Mouse (Mus musculus) lung, postnatal 10 days (tissue): Measurements from ENCODE around the gene Ccdc84.
"Not testable (repeated sequence)": the region's sequence is repeated elsewhere in the genome, so short reads cannot be mapped to it uniquely, and the experiment has no call there.

ENCODE experiments used
- DNase-seq: peaks from one replicate; pipeline ENCODE4 v3.0.0; 2021

Gene Ccdc84

DNA sequence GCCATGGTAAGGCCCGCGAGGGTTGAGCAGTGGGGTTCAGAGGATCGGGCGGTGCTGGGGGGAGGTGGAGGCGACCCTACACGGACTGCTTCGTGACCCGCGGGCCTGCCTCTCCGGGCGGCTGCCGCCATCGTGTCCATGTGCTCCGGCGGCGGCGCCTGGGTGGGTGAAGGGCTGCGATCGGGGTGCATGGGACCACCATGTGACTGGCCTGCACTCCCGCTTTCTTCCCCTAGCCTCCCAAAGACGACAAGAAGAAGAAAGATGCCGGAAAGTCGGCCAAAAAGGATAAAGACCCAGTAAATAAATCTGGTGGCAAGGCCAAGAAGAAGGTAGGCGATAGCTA is 10.6 kb downstream of the Ccdc84 start:
- DNase-seq = no peak

DNA sequence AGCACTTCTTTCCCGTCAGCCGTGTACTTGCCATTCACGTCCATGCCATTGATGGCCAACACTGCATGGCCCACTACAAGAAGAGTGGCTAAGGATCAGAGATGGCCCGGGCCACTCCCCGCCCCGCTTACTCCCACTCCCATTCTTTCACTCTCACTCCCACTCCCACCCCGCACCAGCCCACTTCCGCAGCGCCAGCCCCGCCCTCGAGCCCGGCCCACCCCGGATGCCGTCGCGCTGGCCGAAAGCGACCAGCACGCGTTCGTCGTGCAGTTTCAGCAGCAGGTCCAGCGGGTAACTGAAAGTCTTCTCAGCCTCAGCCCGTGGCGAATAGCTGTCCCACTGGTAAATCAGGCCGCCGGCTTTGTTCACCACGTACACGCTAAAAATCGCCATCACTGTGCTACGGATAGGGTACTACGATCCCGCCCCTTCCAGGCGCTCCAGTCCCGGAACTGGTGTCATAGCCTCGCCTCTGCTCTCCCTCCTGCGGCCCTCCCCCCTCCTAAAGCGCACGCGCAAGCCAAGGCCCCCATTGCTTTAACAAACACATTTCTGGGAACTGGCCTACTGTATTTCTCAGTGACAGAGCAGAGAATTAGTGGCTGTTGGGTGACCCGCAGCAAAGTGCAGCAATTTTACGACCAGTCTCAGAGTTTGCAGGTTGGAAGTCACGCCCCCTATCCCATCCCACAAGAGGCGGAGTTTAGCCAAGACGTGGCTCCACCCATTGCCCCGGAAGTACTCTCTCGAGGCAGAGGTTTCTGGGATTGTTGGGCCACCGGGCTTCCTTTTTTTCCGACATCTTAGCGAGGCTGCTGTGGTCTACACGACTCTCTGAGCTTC is 11.2 kb downstream of the Ccdc84 start, which contains the start of the genes Rps25 and Trappc4:
Gene Rps25 (plus strand): TSS at position 234 of the 846 bp plus-strand sequence.
Gene Trappc4 (minus strand): TSS at position 695 of the 846 bp plus-strand sequence.
- DNase-seq = peak; percentile 94

DNA sequence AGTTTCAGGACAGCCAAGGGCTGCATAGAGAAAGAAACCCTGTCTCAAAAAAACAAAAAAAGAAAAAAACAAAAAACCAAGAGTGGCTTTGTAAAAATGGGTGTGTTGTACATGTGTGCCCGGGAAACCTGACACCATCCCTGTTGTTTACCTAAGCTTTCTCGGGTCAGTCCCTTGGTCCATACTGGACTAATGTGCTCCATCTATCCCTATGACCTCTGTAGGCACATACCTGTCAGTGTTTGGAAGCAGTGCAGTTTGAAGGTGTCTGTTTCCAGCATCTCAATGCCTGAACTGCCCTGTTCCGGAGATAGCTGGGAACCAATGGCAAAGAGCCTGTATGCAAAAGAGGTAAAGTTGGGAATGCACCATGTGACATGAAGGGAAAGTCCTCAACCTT is 13.4 kb downstream of the Ccdc84 start:
- no peak for DNase-seq

DNA sequence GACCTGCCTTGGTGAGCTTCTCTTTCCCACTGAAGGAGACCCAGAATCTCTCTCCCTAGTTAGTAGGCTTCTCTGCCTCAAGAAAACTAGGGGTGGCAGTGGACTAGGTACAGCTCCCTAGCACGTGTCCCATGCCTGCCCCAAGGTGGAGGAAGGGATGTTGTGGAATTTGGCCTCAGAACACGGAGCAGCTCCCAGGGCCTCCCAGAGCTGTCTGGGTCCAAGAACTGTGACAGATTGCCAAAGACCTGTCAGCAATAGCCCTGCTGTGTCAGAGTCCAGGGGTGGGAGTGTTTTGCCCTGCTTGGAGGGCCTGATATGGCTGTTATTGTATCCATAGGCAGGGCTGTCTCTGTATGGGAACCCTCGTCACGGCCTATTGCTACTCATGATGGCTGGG is 17.3 kb downstream of the Ccdc84 start:
- no peak for DNase-seq

DNA sequence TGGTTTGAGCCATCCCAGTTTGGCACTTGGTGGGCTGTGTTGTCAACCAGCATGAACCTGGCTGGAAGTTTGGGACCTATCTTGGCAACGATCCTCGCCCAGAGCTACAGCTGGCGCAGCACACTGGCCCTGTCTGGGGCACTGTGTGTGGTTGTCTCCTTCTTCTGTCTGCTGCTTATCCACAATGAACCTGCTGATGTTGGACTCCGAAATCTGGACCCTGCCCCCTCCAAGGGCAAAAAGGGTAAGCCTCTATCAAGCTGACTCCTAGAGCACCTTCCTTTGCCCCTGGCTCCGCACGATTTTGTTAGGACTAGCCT is 18.6 kb downstream of the Ccdc84 start:
- DNase-seq = no peak

DNA sequence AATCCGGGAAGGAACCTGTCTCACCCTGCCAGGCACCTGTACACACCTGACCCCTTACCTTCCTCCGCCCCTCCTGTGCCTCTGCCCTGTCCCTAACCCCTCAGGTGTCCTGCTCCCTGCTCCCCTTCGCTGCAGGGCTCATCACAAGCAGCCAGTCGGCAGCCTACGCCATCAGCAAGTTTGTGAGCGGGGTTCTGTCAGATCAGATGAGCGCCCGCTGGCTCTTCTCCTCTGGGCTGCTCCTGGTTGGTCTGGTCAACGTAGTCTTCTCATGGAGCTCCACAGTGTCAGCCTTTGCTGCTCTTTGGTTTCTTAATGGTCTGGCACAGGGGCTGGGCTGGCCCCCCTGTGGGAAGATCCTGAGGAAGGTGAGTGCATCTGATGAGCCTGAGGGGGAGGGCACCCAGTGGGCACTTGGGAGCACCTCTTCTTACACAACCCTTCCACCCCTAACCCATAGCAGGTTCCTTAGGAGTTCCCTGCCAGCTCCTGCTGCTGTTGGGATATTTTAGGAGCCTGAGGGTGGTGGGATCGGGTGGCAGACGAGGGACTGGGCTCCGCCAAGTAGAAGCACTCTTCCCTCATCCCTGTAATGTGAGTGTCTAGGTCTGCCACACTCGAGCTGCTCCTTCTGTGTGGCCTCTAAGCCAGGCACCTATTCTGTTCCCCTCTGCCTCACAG is 19.1 kb downstream of the Ccdc84 start:
- DNase-seq = no peak

DNA sequence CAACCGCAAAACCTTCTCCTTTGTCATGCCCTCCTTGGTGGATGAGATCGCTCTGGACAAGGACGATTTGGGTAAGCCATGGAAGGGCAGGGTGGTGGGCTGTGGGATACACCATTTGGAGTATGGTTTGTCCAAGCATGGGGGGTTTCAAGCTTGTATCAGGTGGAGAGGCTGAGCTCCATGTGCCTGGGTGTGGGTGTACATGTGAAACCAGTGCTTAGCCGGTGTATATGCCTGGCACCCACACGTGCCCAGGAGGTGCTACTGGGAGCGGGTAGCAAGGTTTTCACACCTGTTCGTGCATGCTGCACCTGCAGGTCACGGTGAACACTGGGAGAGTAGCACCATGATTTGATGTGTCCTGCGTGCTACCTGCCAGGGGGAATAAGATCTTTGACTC is 19.8 kb downstream of the Ccdc84 start:
- DNase-seq = no peak

DNA sequence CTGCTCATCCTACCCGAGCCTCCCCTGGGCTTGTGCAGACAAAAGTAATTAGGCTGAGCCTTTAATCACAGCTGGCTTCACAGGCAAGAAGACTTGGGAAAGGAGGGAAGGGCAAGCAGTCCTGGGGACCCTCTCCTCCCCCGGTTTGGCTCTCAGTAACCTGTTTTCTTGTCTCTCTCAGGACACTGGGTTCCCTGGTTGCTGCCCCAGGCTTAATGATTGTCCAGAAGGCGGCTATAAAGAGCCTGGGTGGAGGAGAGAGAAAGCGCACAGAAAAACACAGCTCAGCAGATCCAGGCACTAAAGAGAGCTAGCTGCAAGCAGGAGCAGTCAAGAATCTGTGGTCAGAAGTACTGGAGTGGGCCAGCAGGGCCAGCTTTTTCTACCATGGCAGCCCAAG is 20.3 kb downstream of the Ccdc84 start:
- no peak for DNase-seq

DNA sequence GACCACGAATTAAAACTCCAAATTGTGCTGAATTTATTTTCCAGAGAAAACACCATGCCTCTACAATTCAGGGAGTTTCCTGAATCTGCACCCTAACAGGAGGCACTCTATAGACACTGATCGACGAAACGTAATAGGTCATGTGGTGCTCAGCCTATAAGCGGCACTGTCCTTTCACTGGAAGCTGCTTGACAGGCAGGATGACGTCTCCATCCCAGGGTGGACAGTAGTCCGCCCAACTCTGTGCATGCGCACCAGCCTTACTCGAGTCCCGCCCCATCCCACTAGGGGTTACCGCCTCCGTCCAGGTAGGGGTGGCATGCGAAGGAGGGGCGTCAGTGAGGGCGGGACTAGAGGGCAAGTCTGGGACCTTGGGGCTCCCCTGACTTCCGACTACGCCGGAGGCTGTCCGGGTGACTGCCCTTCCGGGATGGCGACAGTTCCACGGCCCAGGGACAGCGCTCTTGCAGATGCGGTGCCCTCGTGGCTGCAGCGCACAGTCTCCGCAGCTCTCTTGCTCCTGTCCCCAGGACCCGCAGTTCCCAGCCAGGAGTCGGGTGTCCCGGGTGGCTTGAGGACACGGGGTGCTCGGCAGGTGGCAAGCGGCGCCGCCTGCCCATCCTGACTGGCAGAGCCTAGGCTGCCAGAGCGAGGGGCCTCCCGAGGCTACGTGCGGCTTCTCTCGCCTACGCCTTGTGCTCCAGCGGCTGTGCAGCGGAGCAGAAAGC is 21.5 kb downstream of the Ccdc84 start, which contains the start of gene Slc37a4:
Gene Slc37a4 (plus strand): TSS at position 169 of the 728 bp plus-strand sequence.
- peak; percentile 97 for DNase-seq

DNA sequence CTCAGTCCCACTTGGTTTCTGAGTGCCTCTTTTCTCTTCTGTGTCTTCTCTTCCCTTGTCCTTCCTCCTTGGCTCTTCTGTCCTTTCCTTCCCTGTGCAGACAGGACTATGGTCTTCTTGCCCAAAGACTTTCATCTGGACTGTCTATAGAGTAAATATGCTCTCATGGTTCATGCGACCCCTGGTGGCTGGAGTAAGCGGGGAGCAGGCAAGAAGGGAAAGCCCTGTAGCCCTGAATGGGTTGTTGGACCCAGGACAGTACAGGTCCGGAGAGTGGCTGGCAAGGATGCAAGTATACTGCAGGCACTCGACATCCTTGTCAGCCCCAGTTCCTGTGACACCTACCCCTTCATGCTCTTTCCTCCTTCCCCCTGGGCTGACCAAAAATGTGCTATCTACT is 26.9 kb downstream of the Ccdc84 start:
- peak; percentile 86 for DNase-seq

DNA sequence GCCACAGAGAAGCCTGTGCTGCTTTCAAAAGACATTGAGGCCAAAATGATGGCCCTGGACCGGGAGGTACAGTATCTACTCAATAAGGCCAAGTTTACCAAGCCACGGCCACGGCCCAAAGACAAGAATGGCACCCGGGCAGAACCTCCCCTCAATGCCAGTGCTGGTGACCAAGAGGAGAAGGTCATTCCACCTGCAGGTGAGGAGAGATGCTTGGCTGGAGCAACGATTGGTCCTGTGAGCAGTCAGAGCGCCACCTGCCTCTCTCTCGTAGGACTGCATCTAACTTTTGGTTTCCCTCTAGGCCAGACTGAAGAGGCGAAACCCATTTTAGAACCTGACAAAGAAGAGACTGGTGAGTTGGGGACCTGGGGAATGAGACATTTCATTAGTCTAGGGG is 29.1 kb downstream of the Ccdc84 start:
- peak; percentile 62 for DNase-seq

DNA sequence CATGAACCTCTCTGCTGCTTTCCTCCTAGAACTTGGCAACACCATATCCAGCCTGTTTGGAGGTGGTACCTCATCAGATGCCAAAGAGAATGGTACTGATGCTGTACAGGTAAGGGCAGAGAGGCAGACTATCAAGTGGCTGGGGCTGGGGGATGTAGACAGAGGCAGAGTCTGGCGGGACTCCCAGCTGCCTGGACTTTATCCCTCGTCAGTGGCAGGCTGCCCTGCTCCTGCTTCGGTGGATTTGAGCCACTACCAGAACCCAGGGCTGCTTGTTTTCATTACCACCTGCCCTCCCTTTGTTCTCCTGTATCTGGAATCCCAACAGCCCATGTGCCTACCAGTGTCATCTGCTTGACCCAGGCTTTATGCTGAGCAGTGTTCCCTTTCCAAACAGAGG is 31.1 kb downstream of the Ccdc84 start:
- DNase-seq = no peak

DNA sequence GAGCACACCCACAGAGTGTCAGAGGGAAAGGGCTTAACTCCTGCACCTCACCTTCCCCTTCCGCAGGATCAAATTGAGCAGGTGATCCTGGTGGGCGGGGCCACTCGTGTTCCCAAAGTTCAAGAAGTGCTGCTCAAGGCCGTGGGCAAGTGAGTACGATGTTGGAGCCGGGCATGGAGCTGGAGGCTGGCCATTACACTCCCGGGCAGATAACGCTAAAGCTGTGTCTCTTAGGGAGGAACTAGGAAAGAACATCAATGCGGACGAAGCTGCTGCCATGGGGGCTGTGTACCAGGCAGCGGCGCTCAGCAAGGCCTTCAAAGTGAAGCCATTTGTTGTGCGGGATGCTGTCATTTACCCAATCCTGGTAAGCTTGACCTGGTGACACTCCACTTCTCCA is 33.8 kb downstream of the Ccdc84 start:
- DNase-seq = no peak

DNA sequence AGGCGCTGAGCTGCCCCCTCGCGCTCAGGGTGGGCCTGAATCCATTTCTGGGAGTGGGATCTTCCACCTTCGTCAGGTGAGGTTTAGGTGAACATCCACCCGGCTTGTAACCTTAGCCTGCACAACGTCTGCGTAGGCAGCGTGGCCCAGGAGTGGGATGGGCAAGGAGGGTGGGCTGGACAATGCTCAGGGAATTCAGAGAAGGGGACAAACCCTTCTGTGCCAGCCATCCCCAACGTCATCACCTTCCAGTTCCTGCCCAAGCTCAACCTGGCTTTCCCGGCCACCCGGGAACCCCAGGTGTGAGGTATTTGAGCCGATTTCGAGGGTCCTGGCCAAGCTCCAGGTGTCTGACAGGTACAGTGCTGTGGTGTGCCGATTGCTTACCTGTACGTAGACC is 38.5 kb downstream of the Ccdc84 start:
- DNase-seq = no peak

DNA sequence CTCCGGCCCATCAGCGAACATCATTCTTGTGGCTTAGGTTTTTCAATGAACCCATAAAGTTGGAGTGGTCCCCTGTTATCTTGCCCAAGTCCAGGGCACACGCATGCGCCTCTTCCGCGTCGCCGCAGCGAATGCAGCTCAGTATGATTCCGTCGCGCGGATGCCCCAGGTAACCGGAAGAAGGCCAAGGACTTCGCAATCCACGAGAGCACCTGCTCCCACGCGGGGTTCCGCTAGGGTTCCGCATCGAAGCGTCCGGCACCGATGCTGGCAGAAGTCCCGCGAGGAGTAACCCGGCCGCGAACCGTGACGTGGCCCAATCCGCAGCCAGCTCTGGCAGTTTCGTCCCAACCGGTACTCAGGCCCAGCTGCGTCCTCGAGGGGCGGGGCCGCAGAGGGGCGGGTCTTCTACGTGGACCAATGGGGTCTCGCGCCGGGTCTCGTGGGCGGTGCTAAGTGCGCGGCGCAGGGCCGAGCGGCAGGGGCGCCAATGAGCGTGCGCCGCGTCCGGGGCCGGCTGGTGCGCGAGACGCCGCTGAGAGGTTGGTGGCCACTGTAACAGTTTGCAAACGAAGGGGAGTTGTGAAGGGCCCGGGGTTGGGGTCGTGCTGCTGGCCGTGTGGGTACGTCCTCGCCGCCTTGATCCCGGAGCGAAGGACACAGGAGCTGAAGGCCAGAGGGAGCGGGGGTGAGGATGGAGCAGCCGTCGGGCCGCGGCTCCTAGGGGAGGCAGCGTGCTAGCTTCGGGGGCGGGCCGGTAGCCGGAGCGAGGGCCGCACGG is 39.1 kb downstream of the Ccdc84 start, which contains the start of gene Hyou1:
Gene Hyou1 (plus strand): TSS at position 437 of the 781 bp plus-strand sequence.
- DNase-seq = peak; percentile 99

DNA sequence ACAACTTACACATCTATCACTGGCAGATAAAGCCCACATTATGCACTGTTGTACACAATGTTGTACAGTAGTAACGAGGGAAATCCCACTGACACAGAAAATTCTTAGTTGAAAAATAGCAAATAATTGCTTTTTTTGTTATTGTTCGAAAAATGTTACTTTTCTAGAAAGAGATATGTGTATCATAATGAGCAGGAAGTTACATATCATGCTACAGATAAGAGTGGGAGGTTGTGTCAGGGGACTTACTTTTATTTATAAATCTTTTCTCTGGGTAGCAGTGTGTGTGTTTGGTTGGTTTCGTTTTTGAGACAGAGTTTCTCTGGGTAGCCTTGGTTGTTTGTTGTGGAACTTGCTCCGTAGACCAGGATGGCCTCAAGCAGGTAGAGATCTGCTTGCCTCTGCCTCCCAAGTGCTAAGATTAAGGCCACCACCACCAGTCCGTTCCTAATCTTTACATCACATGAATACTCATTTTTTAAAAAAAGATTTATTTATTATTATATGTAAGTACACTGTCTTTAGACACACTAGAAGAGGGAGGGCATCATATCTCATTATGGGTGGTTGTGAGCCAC is 40.1 kb downstream of the Ccdc84 start:
- DNase-seq = no peak

DNA sequence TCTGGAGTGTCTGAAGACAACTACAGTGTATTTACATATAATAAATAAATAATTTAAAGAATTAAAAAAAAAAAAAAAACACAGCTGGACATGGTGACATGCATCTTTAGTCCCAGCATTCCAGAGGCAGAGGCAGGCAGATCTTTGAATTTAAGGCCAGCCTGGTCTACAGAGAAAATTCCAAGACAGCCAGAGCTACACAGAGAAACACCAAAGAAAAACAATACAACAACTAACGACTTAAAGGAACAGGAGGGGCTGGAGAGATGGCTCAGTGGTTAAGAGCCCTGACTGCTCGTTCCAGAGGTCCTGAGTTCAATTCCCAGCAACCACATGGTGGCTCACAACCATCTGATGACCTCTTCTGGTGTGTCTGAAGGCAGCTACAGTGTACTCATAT is 41.0 kb downstream of the Ccdc84 start:
- DNase-seq = not testable (repeated sequence)

DNA sequence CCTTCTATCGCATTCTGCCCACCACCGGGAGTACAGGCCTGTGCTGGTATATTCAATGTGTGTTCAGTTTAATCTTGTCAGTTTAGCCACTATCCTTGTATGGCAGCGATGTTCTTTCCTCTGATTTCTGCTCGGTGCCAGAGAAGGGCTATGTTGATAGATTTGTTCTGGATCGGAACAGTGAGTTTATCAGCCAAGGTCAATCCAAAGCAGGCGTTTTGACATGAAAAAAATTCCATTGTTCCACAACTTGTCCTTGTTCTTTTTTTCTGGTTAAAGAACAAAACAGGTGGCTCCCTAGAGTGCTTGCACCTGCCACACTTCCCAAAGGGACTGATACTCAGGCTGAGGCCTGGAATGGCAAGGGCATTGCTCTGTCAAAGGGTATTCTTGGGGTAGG is 42.2 kb downstream of the Ccdc84 start:
- no peak for DNase-seq

DNA sequence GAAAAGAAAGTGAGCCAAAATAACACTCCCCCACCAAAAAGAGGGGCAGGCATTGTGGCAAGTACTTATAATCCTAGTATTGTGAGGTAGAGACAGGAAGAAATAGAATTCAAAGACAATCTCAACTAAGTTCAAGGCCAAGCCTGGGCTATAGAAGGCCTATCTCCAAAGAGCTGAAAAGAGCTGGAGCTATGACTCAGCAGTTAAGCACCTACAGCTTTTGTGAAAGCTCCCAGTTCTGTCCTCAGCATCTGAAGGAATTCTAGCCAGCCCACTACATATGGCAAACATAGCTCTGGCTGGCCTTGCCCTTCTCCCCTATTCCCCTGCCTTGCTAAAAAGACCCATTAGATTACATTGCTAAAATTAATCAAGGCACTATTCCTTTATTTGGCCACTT is 45.0 kb downstream of the Ccdc84 start:
- no peak for DNase-seq

DNA sequence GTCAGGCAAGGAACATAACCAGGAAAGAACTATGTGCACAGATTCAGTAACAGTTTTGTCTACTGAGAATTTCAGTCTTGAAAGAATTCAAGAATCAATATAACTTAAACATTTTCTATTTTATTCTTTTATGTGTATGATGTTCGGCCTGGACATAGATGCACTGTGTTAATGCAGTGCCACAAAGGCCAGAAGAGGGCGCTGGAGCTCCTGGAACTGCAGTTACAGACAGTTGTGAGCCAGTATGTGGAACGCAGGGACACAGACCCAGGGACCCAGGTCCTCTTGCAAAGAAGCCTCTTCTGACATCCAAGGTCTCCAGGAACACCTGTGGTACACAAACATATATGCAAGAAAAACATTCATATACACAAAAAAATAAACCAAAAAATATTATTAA is 53.9 kb downstream of the Ccdc84 start:
- DNase-seq = no peak

DNA sequence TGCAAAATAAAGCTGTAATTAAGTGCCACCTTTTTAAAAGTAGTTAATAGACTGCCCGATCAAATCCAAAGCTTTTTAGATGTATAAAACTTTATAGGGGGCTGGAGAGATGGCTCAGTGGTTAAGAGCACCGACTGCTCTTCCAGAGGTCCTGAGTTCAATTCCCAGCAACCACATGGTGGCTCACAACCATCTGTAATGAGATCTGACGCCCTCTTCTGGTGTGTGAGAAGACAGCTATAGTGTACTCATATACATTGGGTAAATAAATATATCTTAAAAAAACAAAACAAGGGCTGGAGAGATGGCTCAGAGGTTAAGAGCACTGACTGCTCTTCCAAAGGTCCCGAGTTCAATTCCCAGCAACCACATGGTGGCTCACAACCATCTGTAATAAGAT is 56.4 kb downstream of the Ccdc84 start:
- not testable (repeated sequence) for DNase-seq

DNA sequence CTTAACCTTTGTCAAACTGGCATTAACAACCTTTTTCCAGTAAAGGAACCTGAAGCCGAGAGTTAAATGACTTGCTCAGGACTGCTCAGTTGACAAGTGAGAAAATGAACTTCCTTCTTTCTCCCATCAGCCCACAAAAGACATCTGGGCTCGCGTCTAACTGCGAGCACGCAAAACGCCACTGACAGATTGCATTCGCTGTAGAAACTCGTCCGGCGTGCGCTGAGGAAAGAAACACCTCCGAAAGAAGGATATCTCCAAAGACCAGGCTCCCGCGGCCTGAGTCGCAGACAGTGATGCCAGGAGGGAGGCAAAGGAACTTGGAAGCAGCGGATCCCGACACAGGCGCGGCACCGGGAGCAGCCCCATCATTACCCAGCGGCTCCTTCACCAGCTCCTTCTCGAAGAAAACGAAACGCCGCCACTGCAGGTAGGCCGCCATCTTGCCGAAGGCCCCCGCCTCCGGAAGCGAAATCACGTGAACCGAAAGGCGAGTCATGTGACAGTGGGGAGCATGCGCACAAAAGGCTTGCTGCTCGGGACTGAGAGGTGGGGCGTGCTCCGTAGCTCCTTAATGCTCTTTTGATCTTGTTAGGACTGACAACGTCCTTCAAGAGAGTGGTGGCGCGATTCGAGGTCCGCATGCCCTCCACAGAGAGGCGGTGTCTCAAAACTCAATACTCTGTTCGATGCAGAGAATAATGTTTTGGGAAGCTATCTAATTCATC is 57.0 kb downstream of the Ccdc84 start, which contains the start of gene Vps11:
Gene Vps11 (minus strand): TSS at position 481 of the 728 bp plus-strand sequence.
- DNase-seq = peak; percentile 97
